Mouse (Mus musculus): ENCODE measurements at regions not wholly inside any gene's neighbourhood (a gene's known extent, or its start where the extent isn't known, plus 50 kb on each side); places are given as distances from the start of the nearest gene placed in this dataset.
A peak's percentile ranks its signal among the peaks of the same experiment; 100 is the strongest.

DNA sequence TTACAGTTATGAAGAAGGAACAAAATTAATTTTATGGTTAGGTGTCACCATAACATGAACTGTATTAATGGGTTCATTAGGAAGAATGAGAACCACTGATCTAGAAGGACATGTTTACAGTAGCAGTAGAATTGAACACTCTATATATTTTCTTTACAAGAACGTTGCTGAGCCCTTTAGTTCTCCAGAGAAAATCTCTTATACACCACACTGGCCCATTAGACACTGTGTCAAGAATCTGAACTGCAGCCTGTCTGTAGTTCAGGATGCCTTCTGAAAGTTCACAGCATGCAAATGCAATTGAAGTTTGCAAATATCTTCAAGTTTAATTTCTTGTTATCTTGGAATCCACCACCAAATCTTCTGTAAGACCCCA, 307.6 kb downstream of the Phf14 start:
- Histone ChIP-seq H3K4me3 (replicated peaks) (no peak overlapping the region), H3K27me3 (replicated peaks) (no peaks in the 10 kb centered on the region), H3K9me3 (replicated peaks) (peaks cover 5% of the 10 kb centered on the region; the same call in 1 of the 2 replicates), H3K4me1 (no peaks in the 10 kb centered on the region), H3K36me3 (no peaks in the 10 kb centered on the region), H3K4me2 (no peak overlapping the region), H3K9ac (replicated peaks) (no peak overlapping the region), H3K27ac (replicated peaks) (no peak overlapping the region)
- no peak for ATAC-seq (ENCODE audit: low FRiP score)
- 71% methylated on average over 1 of the region's 1 CpGs for WGBS

DNA sequence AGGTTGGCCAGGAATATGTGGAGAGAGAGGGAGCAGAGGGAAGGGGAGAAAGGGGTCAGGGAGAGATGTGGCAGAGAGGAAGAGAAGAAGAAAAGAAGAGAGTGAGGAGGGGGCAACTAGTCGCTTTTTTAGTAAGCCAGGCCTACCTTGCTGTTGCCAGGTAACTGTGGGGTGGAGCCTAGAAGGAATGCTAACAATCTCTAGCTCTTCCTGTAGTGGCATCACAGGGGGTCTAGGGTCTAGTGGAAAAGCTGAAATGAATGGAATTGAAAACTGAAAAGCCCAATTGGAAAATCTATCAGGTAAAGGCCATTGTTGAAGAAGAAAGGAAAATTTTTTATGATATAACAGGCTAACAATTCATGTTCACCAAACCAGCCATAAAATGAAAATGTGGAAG, 336.5 kb downstream of the Phf14 start:
- no peak overlapping the region for H3K9ac ChIP-seq (replicated peaks)
- ATAC-seq (ENCODE audit: low FRiP score), result no peak
- no peak overlapping the region for H3K4me2 ChIP-seq
- no peak overlapping the region for H3K4me3 ChIP-seq (replicated peaks)
- H3K9me3 ChIP-seq (replicated peaks), result no peaks in the 10 kb centered on the region
- 45% methylated on average over 1 of the region's 1 CpGs for WGBS
- H3K4me1 ChIP-seq, result no peaks in the 10 kb centered on the region
- H3K36me3 ChIP-seq, result no peaks in the 10 kb centered on the region
- no peak overlapping the region for H3K27ac ChIP-seq (replicated peaks)
- no peaks in the 10 kb centered on the region for H3K27me3 ChIP-seq (replicated peaks)

DNA sequence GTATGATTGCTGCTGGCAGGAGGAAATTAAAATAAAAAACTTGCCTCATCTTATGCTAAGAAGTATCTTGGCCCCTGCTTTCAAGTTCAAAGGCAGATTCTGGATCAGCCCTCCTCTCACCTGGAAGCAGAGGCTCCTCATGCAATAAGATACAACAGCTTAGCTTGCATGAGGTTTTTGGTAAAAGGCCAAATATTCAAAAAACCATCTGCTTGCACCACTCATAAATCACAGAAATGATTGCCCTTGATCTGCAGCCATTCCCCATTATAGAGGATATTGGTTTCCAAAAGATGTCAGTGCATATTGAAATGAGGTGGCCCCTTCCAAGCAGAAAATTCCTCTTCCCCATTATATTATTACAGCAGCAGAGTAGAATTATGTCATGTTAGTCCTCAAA, 340.4 kb downstream of the Phf14 start:
- no peaks in the 10 kb centered on the region for H3K27me3 ChIP-seq (replicated peaks)
- 0 out of 2 replicates have a peak, but pooled peaks have one; percentile 8 for ATAC-seq (ENCODE audit: low FRiP score)
- no peaks in the 10 kb centered on the region for H3K36me3 ChIP-seq
- H3K4me3 ChIP-seq (replicated peaks), result no peak overlapping the region
- H3K4me1 ChIP-seq, result no peaks in the 10 kb centered on the region
- H3K27ac ChIP-seq (replicated peaks), result no peak overlapping the region
- no peak overlapping the region for H3K9ac ChIP-seq (replicated peaks)
- no peak overlapping the region for H3K4me2 ChIP-seq
- H3K9me3 ChIP-seq (replicated peaks), result no peaks in the 10 kb centered on the region

GRCm38 (mm10) chr6:12248599-12248998, 341.0 kb downstream of the Phf14 start:
- WGBS, result 79% methylated on average over 4 of the region's 4 CpGs
- Histone ChIP-seq H3K4me2 (no peak overlapping the region), H3K27me3 (replicated peaks) (no peaks in the 10 kb centered on the region), H3K4me3 (replicated peaks) (no peak overlapping the region), H3K36me3 (no peaks in the 10 kb centered on the region), H3K27ac (replicated peaks) (no peak overlapping the region), H3K9me3 (replicated peaks) (no peaks in the 10 kb centered on the region), H3K4me1 (no peaks in the 10 kb centered on the region), H3K9ac (replicated peaks) (no peak overlapping the region)
- ATAC-seq (ENCODE audit: low FRiP score), result no peak

DNA sequence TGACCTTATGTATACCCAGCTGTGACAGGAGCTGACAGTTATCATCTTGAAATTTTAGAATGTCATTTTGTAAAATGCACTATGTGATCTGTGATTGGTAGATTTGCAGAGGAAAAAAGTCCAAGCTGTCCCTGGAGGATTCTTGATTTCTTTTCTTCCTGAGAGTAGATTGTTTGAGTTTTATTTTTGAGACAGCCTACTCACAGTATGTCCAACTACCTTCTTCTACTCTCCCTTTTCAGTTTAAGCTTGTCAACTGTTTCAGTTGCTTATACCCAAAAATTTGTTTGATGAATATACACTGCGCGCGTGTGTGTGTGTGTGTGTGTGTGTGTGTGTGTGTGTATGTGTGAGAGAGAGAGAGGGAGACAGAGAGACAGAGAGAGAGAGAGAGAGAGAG, 346.9 kb downstream of the Phf14 start:
- Histone ChIP-seq H3K9ac (replicated peaks) (no peak overlapping the region), H3K4me3 (replicated peaks) (no peak overlapping the region), H3K9me3 (replicated peaks) (no peaks in the 10 kb centered on the region), H3K27ac (replicated peaks) (no peak overlapping the region), H3K4me1 (peaks cover 11% of the 10 kb centered on the region), H3K27me3 (replicated peaks) (no peaks in the 10 kb centered on the region), H3K4me2 (no peak overlapping the region), H3K36me3 (no peaks in the 10 kb centered on the region)
- ATAC-seq (ENCODE audit: low FRiP score), result no peak
- 98% methylated on average over 3 of the region's 3 CpGs for WGBS

- Histone ChIP-seq H3K4me3 (replicated peaks) (no peak overlapping the region), H3K4me1 (peaks cover 17% of the 10 kb centered on the region), H3K27ac (replicated peaks) (no peak overlapping the region), H3K9me3 (replicated peaks) (no peaks in the 10 kb centered on the region), H3K36me3 (no peaks in the 10 kb centered on the region), H3K4me2 (no peak overlapping the region), H3K9ac (replicated peaks) (no peak overlapping the region), H3K27me3 (replicated peaks) (no peaks in the 10 kb centered on the region)
- whole genome bisulfite sequencing, result 62% methylated on average over 1 of the region's 1 CpGs
- ATAC-seq (ENCODE audit: low FRiP score), result no peak
Observed at GRCm38 (mm10) chr6:12255434-12255833, 347.8 kb downstream of the Phf14 start.

DNA sequence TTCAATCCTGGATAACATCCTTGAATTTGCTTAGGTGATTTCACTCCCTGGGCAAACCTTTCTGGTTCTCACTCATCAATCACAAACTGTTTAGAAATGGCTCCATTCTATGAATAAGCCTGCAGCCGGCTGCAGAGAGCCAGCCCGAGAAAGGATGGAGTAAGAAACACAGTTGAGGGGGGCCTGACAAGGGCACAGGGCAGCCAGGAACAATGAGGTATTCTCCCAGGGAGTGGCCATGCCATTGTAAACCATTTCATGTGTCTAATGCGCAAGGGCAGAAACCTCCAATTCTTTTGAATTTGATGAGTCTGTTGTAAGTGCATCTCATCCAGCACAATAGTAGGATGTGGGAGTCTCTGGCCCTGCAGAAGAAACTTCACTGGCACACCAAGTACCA, 350.7 kb downstream of the Phf14 start:
- peaks cover 17% of the 10 kb centered on the region for H3K4me1 ChIP-seq
- H3K9me3 ChIP-seq (replicated peaks), result no peaks in the 10 kb centered on the region
- H3K4me2 ChIP-seq, result no peak overlapping the region
- H3K27ac ChIP-seq (replicated peaks), result no peak overlapping the region
- H3K27me3 ChIP-seq (replicated peaks), result no peaks in the 10 kb centered on the region
- H3K9ac ChIP-seq (replicated peaks), result no peak overlapping the region
- WGBS, result 31% methylated on average over 3 of the region's 3 CpGs
- no peaks in the 10 kb centered on the region for H3K36me3 ChIP-seq
- no peak for ATAC-seq (ENCODE audit: low FRiP score)
- no peak overlapping the region for H3K4me3 ChIP-seq (replicated peaks)

- Histone ChIP-seq H3K9ac (replicated peaks) (no peak overlapping the region), H3K36me3 (no peaks in the 10 kb centered on the region), H3K27me3 (replicated peaks) (no peaks in the 10 kb centered on the region), H3K27ac (replicated peaks) (peak overlapping the region; percentile 54), H3K9me3 (replicated peaks) (no peaks in the 10 kb centered on the region), H3K4me2 (peak overlapping the region; percentile 45), H3K4me1 (peaks cover 17% of the 10 kb centered on the region), H3K4me3 (replicated peaks) (peak overlapping the region; percentile 0; the same call in 1 of the 2 replicates)
- peak; percentile 35 for ATAC-seq (ENCODE audit: low FRiP score)
- 22% methylated on average over 7 of the region's 7 CpGs for WGBS
Observed at GRCm38 (mm10) chr6:12258940-12259481, 351.4 kb downstream of the Phf14 start.

DNA sequence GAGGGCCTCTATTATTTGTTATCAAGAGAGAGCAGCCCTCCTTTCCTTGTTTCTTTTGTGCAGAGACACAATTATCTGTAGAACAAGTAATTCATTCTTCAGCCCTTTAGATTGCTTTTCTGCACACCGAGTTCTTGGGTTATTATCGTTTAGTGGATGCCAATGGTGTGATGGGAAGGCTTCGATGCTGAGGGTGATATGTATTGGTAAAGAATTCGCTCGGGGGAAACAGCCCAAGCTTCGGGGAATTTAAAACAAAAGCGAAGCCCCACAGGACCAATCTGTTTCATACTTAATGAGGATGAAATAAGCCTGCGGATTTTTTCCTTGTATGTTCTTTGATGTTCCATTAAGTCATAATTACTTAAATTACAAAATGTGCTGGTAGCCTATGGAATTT, 352.0 kb downstream of the Phf14 start:
- WGBS, result 23% methylated on average over 8 of the region's 8 CpGs
- Histone ChIP-seq H3K9me3 (replicated peaks) (no peaks in the 10 kb centered on the region), H3K4me2 (peak overlapping the region; percentile 45), H3K27ac (replicated peaks) (peak overlapping the region; percentile 54), H3K4me3 (replicated peaks) (peak overlapping the region; percentile 0; the same call in 1 of the 2 replicates), H3K9ac (replicated peaks) (no peak overlapping the region), H3K36me3 (no peaks in the 10 kb centered on the region), H3K4me1 (peaks cover 17% of the 10 kb centered on the region), H3K27me3 (replicated peaks) (no peaks in the 10 kb centered on the region)
- ATAC-seq (ENCODE audit: low FRiP score), result peak; percentile 21; the same call in 1 of the 2 replicates

- H3K27ac ChIP-seq (replicated peaks), result peak overlapping the region; percentile 74
Observed at GRCm38 (mm10) chr6:12260325-12261076, 352.9 kb downstream of the Phf14 start.

More at GRCm38 (mm10) chr6:12260325-12261076, 352.9 kb downstream of the Phf14 start:
- peak; percentile 93 for ATAC-seq (ENCODE audit: low FRiP score)
- Histone ChIP-seq H3K9ac (replicated peaks) (no peak overlapping the region), H3K27me3 (replicated peaks) (no peaks in the 10 kb centered on the region), H3K4me3 (replicated peaks) (0 out of 2 replicates have a peak overlapping the region, but pooled peaks have one; percentile 8), H3K36me3 (no peaks in the 10 kb centered on the region), H3K4me2 (peak overlapping the region; percentile 45), H3K4me1 (peaks cover 17% of the 10 kb centered on the region), H3K9me3 (replicated peaks) (no peaks in the 10 kb centered on the region)
- 17% methylated on average over 9 of the region's 9 CpGs for WGBS

Data from neural tube, embryonic 15.5 days (tissue).